Mouse (Mus musculus) ES-Bruce4 (cell line): ENCODE results near the gene Ptms. TPM values are rescaled to one million over a fixed set of nuclear protein-coding genes. Genes with fewer than 3 reads are reported as not detected.

Experiments used
- H3K27ac ChIP-seq: 2 replicates; pipeline ENCODE4 v1.5.1; 2012; ENCODE audit warnings: low read length, inconsistent platforms; ENCODE audit not compliant: insufficient read depth
- H3K27me3 ChIP-seq: 2 replicates; pipeline ENCODE4 v1.6.1; 2012; ENCODE audit warnings: mild to moderate bottlenecking, low read length, inconsistent platforms; ENCODE audit not compliant: control insufficient read depth, poor library complexity, insufficient read depth, severe bottlenecking
- H3K36me3 ChIP-seq: 2 replicates; pipeline ENCODE4 v1.6.1; 2012; ENCODE audit warnings: inconsistent platforms, mild to moderate bottlenecking, low read length, moderate library complexity; ENCODE audit not compliant: control insufficient read depth, poor library complexity, insufficient read depth, severe bottlenecking
- H3K4me1 ChIP-seq: one replicate; pipeline ENCODE4 v1.8.1; 2011; ENCODE audit warnings: low read length; ENCODE audit not compliant: control insufficient read depth, insufficient read depth
- H3K4me3 ChIP-seq: 2 replicates; pipeline ENCODE4 v1.5.1; 2011; ENCODE audit warnings: low read depth, mild to moderate bottlenecking, low read length
- H3K9ac ChIP-seq: 2 replicates; pipeline ENCODE4 v1.6.1; 2012; ENCODE audit warnings: low read depth, mild to moderate bottlenecking, inconsistent platforms; ENCODE audit not compliant: poor library complexity, severe bottlenecking
- H3K9me3 ChIP-seq: replicated peaks from 2 replicates; pipeline ENCODE4 v1.6.1; 2012; ENCODE audit warnings: mild to moderate bottlenecking, low read length, inconsistent platforms; ENCODE audit not compliant: control insufficient read depth, poor library complexity, insufficient read depth, severe bottlenecking
- CTCF ChIP-seq: IDR thresholded peaks from one replicate; pipeline ENCODE4 v1.8.1; 2011; ENCODE audit warnings: low read depth, low read length
- EP300 ChIP-seq: IDR thresholded peaks from 2 replicates; pipeline ENCODE4 v1.6.1; 2011; ENCODE audit warnings: low read depth, low read length; ENCODE audit not compliant: insufficient read depth
- POLR2A ChIP-seq: IDR thresholded peaks from one replicate; pipeline ENCODE4 v1.8.1; 2011; ENCODE audit warnings: low read length; ENCODE audit not compliant: insufficient read depth
- polyA plus RNA-seq: library from polyadenylated mRNA; stranded (reverse); fragments of >200 nt; gene quantifications from 2 replicates; pipeline ENCODE4 v1.2.4, GENCODE M21; 2011; ENCODE audit warnings: low read depth; ENCODE audit not compliant: missing spikeins, insufficient read depth, insufficient read length

The Ptms gene
- polyA plus RNA-seq, 1 experiment: 383 TPM

GRCm38 (mm10) chr6:124866560-124866959 is 53.3 kb downstream of the Ptms start:
- no peak overlapping the region for H3K27ac ChIP-seq
- no peak overlapping the region for H3K4me3 ChIP-seq
- no peaks in the 10 kb centered on the region for H3K36me3 ChIP-seq
- H3K9me3 ChIP-seq: no peaks in the 10 kb centered on the region
- no peaks in the 10 kb centered on the region for H3K27me3 ChIP-seq
- H3K9ac ChIP-seq: no peak overlapping the region
- H3K4me1 ChIP-seq: peaks cover 6% of the 10 kb centered on the region
- TF ChIP-seq EP300: no peak
- no peak for TF ChIP-seq POLR2A
- no peak for TF ChIP-seq CTCF

- no peak for TF ChIP-seq POLR2A
- no peak for TF ChIP-seq CTCF
- TF ChIP-seq EP300: no peak
- Histone ChIP-seq H3K4me1 (peaks cover 10% of the 10 kb centered on the region), H3K4me3 (no peak overlapping the region), H3K9ac (no peak overlapping the region), H3K9me3 (no peaks in the 10 kb centered on the region), H3K27me3 (no peaks in the 10 kb centered on the region), H3K36me3 (no peaks in the 10 kb centered on the region), H3K27ac (no peak overlapping the region)
Measured at GRCm38 (mm10) chr6:124865766-124866362, 54.0 kb downstream of the Ptms start.

Other genes starting within 250 kb of the Ptms start
- 118 TPM in 2 replicates for gene Emg1, start 207.9 kb downstream of the Ptms start, polyA plus RNA-seq
- gene Phb2, start 207.8 kb downstream of the Ptms start, polyA plus RNA-seq: 329 and 331 TPM in 2 replicates
- gene Ptpn6, start 181.4 kb downstream of the Ptms start, polyA plus RNA-seq: 15.4 and 32.3 TPM in 2 replicates
- gene Grcc10, start 178.7 kb downstream of the Ptms start, polyA plus RNA-seq: 93.5 and 105 TPM in 2 replicates
- gene Gm45234, start 164.1 kb downstream of the Ptms start, polyA plus RNA-seq: 0.59 TPM in 1 of 2 replicates, not detected in the other
- gene Atn1, start 163.6 kb downstream of the Ptms start, polyA plus RNA-seq: 32.0 and 35.2 TPM in 2 replicates
- gene Eno2, start 150.4 kb downstream of the Ptms start, polyA plus RNA-seq: 7.4 and 8.3 TPM in 2 replicates
- 0.84 TPM in 1 of 2 replicates, not detected in the other for gene Lrrc23, start 140.4 kb downstream of the Ptms start, polyA plus RNA-seq
- 4.6 and 5.4 TPM in 2 replicates for gene Spsb2, start 111.4 kb downstream of the Ptms start, polyA plus RNA-seq
- gene Tpi1, start 105.8 kb downstream of the Ptms start, polyA plus RNA-seq: 377 and 389 TPM in 2 replicates
- gene Usp5, start 90.6 kb downstream of the Ptms start, polyA plus RNA-seq: 80.9 and 85.2 TPM in 2 replicates
- 162 and 187 TPM in 2 replicates for gene Cdca3, start 90.6 kb downstream of the Ptms start, polyA plus RNA-seq
- gene Gnb3, start 79.8 kb downstream of the Ptms start, polyA plus RNA-seq: not detected in 2 replicates
- 3.1 and 3.6 TPM in 2 replicates for gene P3h3, start 62.4 kb downstream of the Ptms start, polyA plus RNA-seq
- 2.4 and 3.2 TPM in 2 replicates for gene Gpr162, start 56.1 kb downstream of the Ptms start, polyA plus RNA-seq
- gene Cd4, start 31.9 kb downstream of the Ptms start, polyA plus RNA-seq: not detected in 2 replicates
- gene Lag3, start 8.4 kb downstream of the Ptms start, polyA plus RNA-seq: 4.0 and 5.9 TPM in 2 replicates
- gene Mlf2, start 11.3 kb upstream of the Ptms start, polyA plus RNA-seq: 263 and 294 TPM in 2 replicates
- 145 and 154 TPM in 2 replicates for gene Cops7a, start 45.4 kb upstream of the Ptms start, polyA plus RNA-seq
- 14.3 and 21.4 TPM in 2 replicates for gene Pianp, start 76.6 kb upstream of the Ptms start, polyA plus RNA-seq
- 32.4 and 33.8 TPM in 2 replicates for gene Zfp384, start 89.0 kb upstream of the Ptms start, polyA plus RNA-seq
- 44.0 and 54.7 TPM in 2 replicates for gene Ing4, start 119.7 kb upstream of the Ptms start, polyA plus RNA-seq
- gene Acrbp, start 129.6 kb upstream of the Ptms start, polyA plus RNA-seq: 25.3 and 25.7 TPM in 2 replicates
- 2.5 and 3.7 TPM in 2 replicates for gene Lpar5, start 147.8 kb upstream of the Ptms start, polyA plus RNA-seq
- 307 and 317 TPM in 2 replicates for gene Chd4, start 175.9 kb upstream of the Ptms start, polyA plus RNA-seq
- gene Nop2, start 211.8 kb upstream of the Ptms start, polyA plus RNA-seq: 75.1 and 78.4 TPM in 2 replicates
- 8.3 and 9.9 TPM in 2 replicates for gene Iffo1, start 225.1 kb upstream of the Ptms start, polyA plus RNA-seq
- gene Gapdh, start 246.4 kb upstream of the Ptms start, polyA plus RNA-seq: 933 and 990 TPM in 2 replicates